Mouse (Mus musculus) testis, postnatal 14 days (tissue): ENCODE measurements around the gene Olfr1131.
"Not testable (repeated sequence)": the region's sequence is repeated elsewhere in the genome, so short reads cannot be mapped to it uniquely, and the experiment has no call there.

Experiments used
- DNase-seq: peaks from one replicate; pipeline ENCODE4 v3.0.0; 2021; ENCODE audit warnings: low spot score

Olfr1131 gene

DNA sequence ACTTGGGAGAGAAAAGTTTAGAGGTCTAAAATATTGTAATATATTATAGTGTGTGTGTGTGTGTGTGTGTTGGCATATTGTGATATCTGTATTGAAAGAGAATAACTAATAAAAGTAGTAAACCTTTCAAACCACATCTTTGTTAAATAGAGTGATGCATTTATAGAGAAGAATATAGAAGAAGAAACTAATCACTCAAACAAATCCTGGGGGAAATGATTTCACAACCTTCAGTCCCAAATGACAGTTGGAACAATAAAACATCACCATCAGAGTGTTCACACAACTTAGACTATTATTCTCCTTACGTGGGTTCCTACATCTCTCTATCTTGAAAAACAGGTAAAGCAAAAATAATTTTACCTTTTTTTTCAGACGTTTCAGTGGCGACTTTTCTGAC, at the start of gene Olfr1131:
TSS of gene Olfr1131 (plus strand) at position 301 of the 400 bp plus-strand sequence.
- DNase-seq: no peak

DNA sequence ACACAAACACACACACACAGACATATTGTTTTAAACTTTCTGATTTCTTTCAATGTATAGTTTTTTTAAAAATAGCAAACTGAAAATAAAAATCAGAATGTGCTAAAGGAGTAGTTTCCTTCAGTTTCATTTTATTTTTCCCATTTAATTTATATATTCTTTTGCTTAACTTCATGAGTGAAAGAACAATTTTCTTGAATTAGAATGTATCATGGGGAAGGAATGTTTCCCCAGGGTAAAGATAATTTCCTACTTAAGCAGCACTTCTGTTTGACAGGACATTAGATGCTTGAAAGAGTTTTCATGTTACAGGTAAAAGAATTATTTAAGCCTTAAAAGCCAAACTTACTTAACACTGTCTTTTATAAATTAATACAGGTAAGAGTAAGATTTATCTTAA, 21.0 kb upstream of the Olfr1131 start, which contains the start of gene Olfr1130:
TSS of gene Olfr1130 (plus strand) at position 301 of the 400 bp plus-strand sequence.
- DNase-seq: not testable (repeated sequence)

DNA sequence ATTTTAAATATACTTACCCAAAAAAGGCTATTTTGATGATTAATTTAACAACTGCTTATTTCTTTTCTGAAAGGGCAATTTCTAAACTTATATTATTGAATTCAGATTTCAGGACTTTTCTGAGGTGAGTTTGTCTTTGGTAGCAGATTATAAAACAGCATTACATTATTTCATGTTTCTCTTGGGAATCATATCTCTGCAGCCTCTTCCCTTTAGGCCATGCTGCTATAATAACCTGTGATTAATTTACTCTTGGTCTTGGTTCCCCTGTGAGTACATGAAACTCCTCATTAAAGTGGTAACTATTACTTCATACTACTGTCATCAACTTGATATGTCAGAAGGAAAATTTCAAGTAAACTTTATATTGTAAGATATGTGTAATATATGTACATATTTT, 10.5 kb downstream of the Olfr1131 start, which contains the start of gene Olfr1132:
TSS of gene Olfr1132 (minus strand) at position 101 of the 400 bp plus-strand sequence.
- no peak for DNase-seq

DNA sequence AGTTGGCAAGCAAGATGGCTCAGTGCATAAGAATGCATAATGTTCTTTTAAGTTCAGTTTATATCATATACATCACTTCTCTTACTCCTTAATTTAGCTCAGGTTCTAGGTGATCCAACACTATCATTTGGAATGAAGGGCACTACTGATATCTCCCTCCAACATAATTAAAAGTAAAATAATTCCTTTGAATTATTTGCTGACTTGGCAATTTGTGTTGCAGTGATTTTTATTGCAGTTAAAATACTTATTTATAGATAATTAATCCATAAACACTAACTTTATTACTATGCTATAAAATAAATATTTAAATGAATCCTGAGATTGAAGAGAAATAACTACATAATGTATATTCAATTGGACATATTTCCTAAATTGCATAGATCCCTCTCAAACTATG, 15.5 kb downstream of the Olfr1131 start:
- DNase-seq: no peak

DNA sequence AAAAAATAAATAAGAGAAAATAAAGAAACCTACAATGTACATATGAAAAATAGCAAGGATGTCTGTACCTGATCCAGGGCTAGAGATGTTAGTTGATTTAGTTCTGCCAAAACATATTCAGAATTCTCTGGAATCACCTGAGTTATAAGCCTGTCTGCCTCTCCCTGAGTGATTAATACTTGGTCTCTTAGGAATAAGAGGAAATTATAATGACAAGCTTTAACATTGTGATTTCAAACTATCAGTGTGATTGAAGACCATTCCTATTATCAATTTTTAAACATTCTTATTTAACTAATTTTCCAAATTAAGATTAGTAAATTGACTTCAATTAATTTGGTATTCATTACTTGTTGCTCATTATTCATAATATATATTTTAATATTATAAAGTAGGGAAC, 20.4 kb downstream of the Olfr1131 start, which contains the start of gene Olfr1133:
TSS of gene Olfr1133 (minus strand) at position 101 of the 400 bp plus-strand sequence.
- DNase-seq: no peak

DNA sequence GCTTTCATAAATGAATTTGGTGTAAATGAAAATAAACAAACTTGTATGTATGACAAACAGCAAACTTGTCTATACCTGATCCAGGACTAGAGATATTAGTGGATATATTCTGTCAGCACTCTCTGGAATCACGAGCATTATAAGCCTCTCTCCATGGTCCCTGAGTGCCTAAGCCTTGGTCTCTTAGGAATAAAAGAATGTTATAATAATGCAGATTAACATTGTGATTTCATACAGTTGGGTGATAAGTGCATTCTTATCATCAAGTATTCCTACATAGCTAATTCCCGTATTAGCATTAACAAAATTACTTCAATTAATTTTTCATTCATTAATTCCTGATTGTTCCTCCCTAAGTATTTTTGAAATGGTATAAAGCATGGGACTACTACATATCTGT, 31.5 kb downstream of the Olfr1131 start, which contains the start of gene Olfr1134:
TSS of gene Olfr1134 (minus strand) at position 101 of the 400 bp plus-strand sequence.
- DNase-seq: no peak

DNA sequence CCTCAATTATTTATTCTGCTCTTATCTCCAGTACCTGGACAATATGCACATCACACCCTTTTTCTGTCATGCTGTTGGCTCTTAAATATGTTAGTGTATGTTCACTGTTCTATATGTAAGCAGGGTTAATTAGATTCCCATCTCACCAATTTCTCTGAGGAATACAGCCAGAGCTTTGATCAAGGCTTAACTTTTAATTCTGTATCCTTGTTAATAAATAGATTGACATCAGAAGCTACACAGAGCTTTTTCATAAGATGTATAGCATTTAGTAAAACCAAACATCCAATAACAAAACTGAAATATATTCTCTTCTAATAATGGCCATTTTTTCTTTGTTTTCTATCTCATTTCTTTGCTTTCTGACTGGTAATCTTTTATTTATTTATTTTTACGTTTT, 46.7 kb downstream of the Olfr1131 start, which contains the start of gene Olfr1135:
TSS of gene Olfr1135 (minus strand) at position 101 of the 400 bp plus-strand sequence.
- DNase-seq: no peak
